ENCODE assay signal across 8 mouse cellular contexts in genomic region chr17:47140241-47140968, GRCm38 (mm10).
DNase-seq lines count a peak whose midpoint lies in the region; ATAC-seq and TF ChIP-seq lines count a peak whose summit lies in the region.

No protein-coding gene starts in this region.

- peak overlapping the region; percentile 100 for H3K4me2 ChIP-seq in CH12.LX (ENCODE audit: insufficient read depth, low read depth, poor library complexity, severe bottlenecking)
- peak overlapping the region; percentile 66 for H3K4me2 ChIP-seq in kidney, embryonic 15.5 days

- ATAC-seq in kidney, embryonic 15.5 days (replicated peaks; ENCODE audit: low FRiP score) = peak; percentile 46
- ATAC-seq in monocyte, adult 5-6 weeks (replicated peaks; ENCODE audit: insufficient number of reproducible peaks, low FRiP score, low TSS enrichment, poor library complexity, severe bottlenecking) = no peak

- H3K9me3 ChIP-seq in CH12.LX (replicated peaks; ENCODE audit: low read length) = no peaks in the 10 kb centered on the region
- H3K9me3 ChIP-seq in kidney, embryonic 15.5 days (replicated peaks) = no peaks in the 10 kb centered on the region

- no peaks in the 10 kb centered on the region for H3K27me3 ChIP-seq in CH12.LX (replicated peaks)
- H3K27me3 ChIP-seq in kidney, embryonic 15.5 days = no peaks in the 10 kb centered on the region

- no peak for TF ChIP-seq RAD21 in CH12.LX (IDR thresholded peaks at IDR 0.05; ENCODE audit: low read depth, low read length)

- under 1% methylated on average over 40 of the region's 53 CpGs for WGBS in kidney, embryonic 15.5 days

- H3K36me3 ChIP-seq in CH12.LX (replicated peaks in 1 of 2; ENCODE audit: control insufficient read depth in 1 of 2, insufficient read depth in 1 of 2, low read length in 1 of 2) = no peaks in the 10 kb centered on the region
- H3K36me3 ChIP-seq in kidney, embryonic 15.5 days = peaks cover 4% of the 10 kb centered on the region

- H3K27ac ChIP-seq in CH12.LX (ENCODE audit: insufficient read depth, low read depth) = no peak overlapping the region
- peak overlapping the region; percentile 96 for H3K27ac ChIP-seq in kidney, embryonic 15.5 days

- DNase-seq in A20 (ENCODE audit: low read depth, low spot score) (peak; percentile 87), CH12.LX (ENCODE audit: extremely low read depth) (peak; percentile 59)
- peak; percentile 44 for DNase-seq in cerebellum, adult 9-11 months
- peak; percentile 76 for DNase-seq in gastrocnemius, postnatal 14 days
- peak; percentile 80 for DNase-seq in lung, postnatal 10 days
- peak; percentile 46 for DNase-seq in retina, postnatal 7 days (ENCODE audit: low read depth, low spot score)

- in situ Hi-C loops in CH12.LX (cut with MboI; ENCODE audit: low pct_ligation_motif_present, low pct_unique_long_range_greater_than_20kb, low sequenced_read_pairs) = no loop called here

- peak overlapping the region; percentile 49 for H3K9ac ChIP-seq in CH12.LX (ENCODE audit: insufficient read depth, low read depth)
- H3K9ac ChIP-seq in kidney, embryonic 15.5 days = peak overlapping the region; percentile 71

- dilution Hi-C loops in CH12.LX (cut with MboI; ENCODE audit: extremely low pct_ligation_motif_present, extremely low pct_unique_long_range_greater_than_20kb, low sequenced_read_pairs) = no loop called here

- TF ChIP-seq EP300 in CH12.LX (IDR thresholded peaks at IDR 0.05; ENCODE audit: low read length) = no peak

- no peak for TF ChIP-seq POLR2A in CH12.LX (IDR thresholded peaks at IDR 0.05; ENCODE audit: low read depth, low read length)

- intact Hi-C loops in gastrocnemius, postnatal 14 days (cut with DNase I; ENCODE audit: low total_unique reads) = no loop called here

- H3K79me2 ChIP-seq in CH12.LX (replicated peaks; ENCODE audit: control insufficient read depth, extremely low read depth, insufficient read depth, poor library complexity, severe bottlenecking) = no peaks in the 10 kb centered on the region

- peaks cover 0 to 48% of the 10 kb centered on the region in 2 experiments; a peak in 2 of 4 replicates for H3K4me1 ChIP-seq in CH12.LX (ENCODE audit: control insufficient read depth in 1 of 2, insufficient read depth in 2 of 2)
- H3K4me1 ChIP-seq in kidney, embryonic 15.5 days = peaks cover 46% of the 10 kb centered on the region

- no peak for TF ChIP-seq CTCF in CH12.LX (conservative IDR thresholded peaks at IDR 0.05 in 1 of 2, IDR thresholded peaks at IDR 0.05 in 1 of 2; ENCODE audit: low read depth in 2 of 2, low read length in 2 of 2)

- H3K4me3 ChIP-seq in CH12.LX (replicated peaks in 1 of 3; ENCODE audit: low read depth in 2 of 3, low read length in 2 of 3, poor library complexity in 1 of 3) = peak overlapping the region; percentile 45 to 62 (median 59)
- peak overlapping the region; percentile 74 for H3K4me3 ChIP-seq in kidney, embryonic 15.5 days (replicated peaks)

TF ChIP-seq in CH12.LX, 34 proteins besides CTCF, POLR2A, EP300 and RAD21:
- TF ChIP-seq BHLHE40 (IDR thresholded peaks at IDR 0.05; ENCODE audit: low read depth, low read length) (no peak), CHD2 (IDR thresholded peaks at IDR 0.05; ENCODE audit: low read length) (no peak), ZC3H11A (IDR thresholded peaks at IDR 0.05; ENCODE audit: low read depth, low read length) (no peak), ZNF384 (IDR thresholded peaks at IDR 0.05; ENCODE audit: low read depth, low read length) (peak; percentile 82), ELF1 (IDR thresholded peaks at IDR 0.05; ENCODE audit: low read depth, low read length) (peak; percentile 62)
